Mouse (Mus musculus) right cerebral cortex, adult 2 months (tissue): ENCODE data around the gene Mrps26.
"Not testable (repeated sequence)": the region's sequence is repeated elsewhere in the genome, so short reads cannot be mapped to it uniquely, and the experiment has no call there.

Experiments used
- DNase-seq, 2 experiments: peaks; one replicate each; pipeline ENCODE4 v3.0.0; 2021 to 2022; ENCODE audit warnings: low spot score in 2 of 2

Mrps26 gene

DNA sequence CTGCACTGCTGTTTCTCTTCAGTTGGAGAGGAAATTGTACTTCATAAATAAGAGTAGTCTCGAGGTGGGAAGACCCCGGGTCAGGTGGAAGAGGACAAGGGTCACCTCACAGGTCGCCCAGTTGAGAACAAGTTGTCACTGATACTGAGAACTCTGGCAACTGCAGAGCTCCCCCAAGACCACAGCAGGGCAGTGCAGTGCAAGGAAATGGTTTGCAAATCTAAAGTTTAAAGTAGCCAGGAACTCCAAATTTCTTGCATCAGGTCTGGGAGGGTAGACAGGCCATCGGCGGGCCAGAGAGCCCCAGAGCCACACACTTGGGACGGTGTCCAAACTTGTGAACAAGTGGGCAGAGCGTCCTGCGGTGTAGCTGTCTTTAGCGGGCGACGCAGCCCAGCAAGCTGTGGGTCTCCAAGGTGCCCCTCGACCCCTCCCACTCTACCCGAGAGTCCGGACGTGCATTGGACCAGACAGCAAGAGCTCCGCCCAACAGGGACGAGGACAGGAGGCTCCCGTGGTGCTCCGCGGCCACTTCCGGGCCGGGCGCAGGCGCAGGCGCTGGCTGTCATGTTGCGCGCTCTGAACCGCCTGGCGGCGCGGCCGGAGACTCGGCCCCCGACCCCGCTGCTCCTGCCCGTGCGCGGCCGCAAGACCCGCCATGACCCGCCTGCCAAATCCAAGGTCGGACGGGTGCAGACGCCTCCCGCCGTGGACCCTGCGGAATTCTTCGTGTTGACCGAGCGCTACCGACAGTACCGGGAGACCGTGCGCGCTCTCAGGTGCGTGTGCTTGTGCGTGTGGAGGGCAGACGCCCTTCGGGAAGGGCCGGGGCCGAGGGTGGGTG lies at the start of gene Mrps26:
TSS of gene Mrps26 (plus strand) at position 531 of the 844 bp plus-strand sequence.
- peak; percentile 91 to 93 for DNase-seq

DNA sequence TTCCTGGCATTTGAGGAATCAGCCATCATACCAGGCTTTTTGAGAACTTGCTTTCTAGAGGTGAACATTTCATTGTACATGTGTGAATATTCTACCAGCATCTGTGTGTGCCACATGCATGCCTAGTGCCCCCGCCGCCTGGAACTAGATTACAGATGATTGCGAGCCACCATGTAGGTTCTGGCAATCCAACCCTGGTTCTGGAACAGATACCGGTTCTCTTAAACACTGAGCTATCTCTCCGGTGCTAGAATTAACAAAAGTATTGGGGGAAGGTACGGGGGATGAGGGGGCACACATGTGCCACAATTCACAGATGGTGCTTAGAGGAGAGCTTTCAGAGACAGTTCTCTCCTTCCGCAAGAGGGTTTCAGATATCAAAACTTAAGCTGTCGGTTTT lies 49.6 kb upstream of the Mrps26 start:
- DNase-seq, result no peak

DNA sequence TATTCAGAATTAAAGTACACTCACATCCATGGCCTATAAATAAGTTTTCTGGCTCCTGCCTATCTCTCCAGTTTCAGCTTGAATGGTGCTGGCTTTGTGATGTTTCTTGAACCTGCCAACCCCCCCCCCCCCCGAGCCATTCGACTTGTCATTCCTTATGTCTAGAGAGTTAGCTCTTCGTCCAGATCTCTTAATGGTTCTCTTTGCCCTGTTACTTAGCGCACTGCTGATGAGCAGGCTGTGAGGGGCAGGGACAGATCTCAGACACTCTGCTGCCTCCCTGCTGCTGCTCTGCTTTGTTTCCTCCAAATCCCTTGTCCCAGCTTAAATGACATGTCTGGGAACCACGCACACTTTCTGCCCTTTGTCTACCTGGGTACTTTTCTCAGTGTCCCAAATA lies 47.8 kb upstream of the Mrps26 start:
- DNase-seq, result no peak

DNA sequence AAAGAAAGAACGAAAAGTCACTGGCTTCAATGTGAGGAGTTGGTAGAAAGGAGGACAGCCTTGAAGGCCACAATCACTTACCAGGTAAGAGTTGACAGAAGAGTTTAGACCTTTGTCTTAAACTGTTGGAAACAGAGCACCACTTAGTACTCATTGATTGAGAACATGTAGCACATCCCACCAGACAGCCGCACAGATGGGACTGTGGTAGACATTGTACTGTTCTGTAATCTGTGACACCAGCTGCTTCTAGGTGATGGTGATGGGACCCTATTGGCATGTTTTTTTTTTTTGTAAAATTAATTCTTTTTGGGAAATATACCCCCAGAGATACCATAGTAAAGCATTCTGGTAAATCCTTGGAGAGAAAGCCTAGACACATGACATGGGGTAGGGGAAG lies 41.6 kb upstream of the Mrps26 start:
- DNase-seq, result no peak

DNA sequence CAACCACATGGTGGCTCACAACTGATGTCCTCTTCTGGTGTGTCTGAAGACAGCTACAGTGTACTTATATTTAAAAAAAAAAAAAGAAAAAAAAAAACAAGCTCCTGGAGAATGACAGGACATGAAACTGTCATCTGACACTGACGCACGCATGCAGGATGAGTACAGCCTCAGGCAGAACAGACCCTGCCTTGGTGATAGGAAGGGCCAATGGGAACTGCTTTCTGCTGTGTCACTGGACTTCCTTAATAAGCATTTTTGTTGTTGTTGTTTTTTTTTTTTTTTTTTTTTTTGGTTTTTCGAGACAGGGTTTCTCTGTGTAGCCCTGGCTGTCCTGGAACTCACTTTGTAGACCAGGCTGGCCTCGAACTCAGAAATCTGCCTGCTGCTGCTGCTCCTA lies 38.1 kb upstream of the Mrps26 start:
- not testable (repeated sequence) for DNase-seq

DNA sequence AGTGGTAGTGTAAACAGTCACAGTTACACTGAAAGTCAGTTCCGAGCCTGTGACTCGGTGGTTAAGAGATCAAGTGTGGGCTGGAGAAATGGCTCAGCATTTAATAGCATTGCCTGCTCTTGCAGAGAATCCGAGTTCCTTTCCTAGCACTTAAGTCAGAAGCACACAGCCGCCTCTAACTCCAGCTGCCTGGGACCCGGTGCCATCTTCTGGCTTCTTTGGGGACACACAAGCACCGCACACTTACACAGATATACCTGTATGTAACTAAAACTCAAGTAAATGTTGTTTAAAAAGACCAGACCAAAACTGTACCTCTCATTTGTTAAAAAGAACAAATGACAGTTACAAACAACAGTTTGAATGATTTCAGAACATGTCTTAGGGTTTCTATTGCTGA lies 35.1 kb upstream of the Mrps26 start:
- no peak for DNase-seq

DNA sequence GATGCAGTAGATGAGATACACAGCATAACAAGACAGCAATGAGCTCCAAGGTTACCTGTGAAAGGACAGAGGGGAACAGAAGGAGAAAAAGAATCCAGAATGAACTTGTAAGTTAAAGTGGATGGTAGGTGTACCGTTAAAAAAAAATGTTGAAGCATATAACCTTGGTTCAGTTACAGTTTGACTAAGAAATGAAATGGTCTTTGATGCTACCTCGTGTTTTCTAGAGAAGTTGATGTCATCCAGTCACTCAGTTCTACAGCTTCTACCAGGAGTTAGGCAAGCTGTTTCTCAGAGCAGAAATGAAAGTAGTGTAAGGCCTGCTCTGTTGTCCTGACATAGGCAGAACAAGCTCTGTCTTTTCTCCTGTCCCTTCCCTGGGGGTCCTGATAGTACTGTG lies 34.3 kb upstream of the Mrps26 start:
- no peak for DNase-seq

DNA sequence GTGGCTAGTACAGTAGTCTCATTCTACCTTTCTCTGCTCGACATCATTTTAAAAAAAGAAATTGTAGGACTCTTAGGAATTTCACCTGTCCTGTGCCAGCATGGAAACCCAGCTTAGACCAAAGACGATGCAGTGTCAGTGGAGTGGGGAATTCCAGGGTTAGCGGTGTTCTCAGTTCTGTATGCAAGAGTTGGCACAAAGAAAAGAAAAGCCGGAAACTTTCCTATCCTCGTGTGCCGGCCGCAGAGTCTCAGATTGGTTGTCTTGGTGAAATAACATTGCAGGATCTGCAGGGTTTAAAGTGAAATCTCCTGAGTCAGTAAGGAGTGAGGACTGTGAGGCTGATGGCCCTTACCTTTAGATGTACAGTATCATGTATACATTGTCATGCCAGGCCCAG lies 33.6 kb upstream of the Mrps26 start:
- no peak for DNase-seq

DNA sequence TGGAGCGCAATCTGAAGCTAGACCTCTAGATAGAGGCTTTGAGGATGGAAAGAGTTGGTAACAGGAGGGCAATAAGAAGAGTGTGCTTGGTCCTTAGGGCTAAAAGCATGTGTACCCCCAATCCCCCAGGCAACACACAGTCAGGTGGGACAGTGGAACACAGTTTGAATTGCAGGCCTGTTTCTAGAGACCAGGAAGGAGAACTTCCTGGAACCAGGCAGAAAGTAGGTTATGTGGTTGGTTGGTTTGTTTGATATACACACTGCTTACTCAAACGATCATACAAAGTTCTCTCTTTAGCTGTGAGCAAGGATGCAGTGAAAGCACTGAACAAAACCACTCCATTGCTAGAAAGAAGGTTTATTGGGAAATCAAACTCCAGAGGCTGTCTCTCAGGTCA lies 31.3 kb upstream of the Mrps26 start:
- no peak for DNase-seq

DNA sequence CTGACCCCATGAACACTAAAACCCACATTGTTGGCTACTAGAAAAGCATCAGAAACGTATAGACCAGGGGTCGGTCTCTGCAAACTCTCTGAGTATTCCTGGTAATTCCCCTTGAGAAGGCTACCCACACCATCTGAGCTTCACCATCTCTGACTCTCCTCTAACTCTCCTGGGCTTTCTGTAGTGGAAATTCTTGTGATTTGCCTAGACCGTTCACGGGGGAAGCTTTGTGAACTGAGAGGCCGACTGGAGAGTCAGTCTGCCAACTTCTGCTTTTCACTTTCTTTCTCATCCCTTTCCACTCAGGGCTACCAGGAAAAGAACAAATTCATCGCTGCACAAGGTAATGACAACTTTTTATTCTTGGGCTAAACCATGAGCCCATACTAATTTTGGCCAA lies 28.5 kb upstream of the Mrps26 start:
- DNase-seq, result no peak

DNA sequence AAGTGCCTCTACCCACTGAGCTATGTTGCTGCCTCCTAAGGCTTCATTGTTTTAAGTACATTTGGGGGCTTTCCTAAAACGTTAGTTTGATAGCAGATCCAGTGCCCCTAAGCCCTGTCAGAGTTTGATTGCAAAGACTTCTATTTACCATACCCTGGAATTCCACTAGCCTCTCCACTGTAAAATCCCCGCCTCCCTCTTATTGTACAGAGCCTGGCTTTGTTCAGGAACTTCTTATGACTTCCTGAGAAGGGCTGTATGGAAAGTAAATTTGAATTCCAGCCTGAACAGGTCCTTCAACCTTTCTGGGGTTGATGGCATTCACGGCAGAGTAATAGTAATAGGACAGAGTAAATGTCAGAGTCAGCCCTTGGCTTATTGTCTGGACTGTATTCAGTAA lies 26.7 kb upstream of the Mrps26 start:
- no peak for DNase-seq

DNA sequence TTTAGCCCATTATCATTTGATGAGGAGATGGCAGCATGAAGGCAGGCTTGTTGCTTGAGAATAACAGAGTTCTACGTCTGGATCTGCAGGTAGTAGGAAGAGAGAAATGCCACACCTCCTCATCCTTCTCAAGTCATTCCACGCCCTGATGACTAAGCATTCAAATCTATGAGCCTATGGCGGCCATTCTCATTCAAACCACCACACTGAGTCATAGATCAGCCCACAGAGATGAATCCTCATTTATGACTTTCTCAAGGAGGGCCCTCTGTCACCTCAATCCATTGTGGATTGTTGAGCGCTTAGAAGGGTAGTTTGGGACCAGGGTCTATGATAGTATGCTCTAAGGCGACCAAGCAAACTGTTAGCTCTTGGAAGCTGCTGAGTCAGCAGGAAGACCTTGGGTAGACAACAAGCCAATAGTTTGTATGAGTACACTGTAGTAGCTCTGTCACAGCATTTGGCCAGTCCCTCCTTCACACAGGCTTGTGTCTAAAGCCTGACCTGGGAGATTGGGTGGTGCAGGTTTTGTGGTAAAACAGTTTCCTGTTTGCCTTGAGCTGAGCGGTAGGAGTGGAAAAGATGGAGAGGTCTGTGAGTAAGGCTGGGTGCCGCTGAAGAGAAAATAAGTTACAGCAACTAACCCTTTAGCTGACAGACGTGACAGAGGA lies 24.5 kb upstream of the Mrps26 start:
- no peak for DNase-seq

DNA sequence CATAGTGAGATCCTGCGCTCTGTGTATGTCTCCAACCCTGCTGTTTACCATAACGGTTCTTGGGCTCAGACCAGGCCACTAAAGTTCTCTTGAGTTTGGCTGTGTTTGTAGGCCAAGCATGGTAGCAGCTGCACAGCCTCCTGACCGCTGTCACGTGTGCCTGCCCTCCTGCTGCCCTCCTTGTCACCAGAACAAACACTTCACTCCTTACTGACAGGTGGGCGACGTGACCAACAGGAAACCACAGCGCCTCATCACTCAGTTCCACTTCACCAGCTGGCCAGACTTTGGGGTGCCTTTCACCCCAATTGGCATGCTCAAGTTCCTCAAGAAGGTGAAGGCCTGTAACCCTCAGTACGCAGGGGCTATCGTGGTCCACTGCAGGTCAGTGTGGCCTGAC lies 23.3 kb upstream of the Mrps26 start:
- no peak for DNase-seq

DNA sequence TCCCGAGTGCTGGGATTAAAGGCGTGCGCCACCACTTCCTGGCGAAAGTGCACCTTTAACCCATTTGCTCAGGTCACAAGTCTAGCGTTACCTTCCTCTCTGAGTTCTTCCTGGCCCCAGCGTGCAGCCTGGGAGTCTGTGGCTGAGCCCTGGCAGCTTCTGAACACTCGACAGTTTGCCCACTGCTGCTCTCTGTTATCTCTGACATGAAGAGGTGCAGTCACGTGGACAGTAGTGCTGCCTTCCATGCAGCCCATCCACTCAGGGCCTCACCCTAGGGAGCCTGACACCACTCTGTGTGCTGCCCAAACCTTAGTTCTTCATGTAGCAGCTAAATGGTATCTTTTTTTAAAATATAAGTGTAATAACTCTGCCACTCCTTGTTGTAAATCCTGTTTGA lies 16.6 kb upstream of the Mrps26 start:
- DNase-seq, result no peak

DNA sequence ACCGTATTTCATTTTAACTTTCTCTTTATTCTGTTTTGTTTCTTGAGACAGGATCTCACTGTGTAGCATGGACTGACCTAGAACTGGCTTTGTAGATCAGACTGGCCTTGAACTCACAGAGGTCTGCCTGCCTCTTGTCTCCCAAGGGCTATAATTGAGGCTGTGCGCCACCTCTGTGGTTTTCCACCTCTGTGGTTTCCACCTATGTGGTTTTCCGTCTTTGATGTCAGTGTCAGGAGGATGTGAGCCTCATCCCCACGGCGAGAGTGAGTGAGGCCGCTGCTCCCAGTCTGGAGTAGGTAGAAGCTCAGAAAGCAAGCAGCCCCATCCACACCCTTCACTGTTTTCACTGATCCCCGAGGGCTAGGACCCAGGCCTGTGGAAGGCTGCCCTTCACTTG lies 8.7 kb upstream of the Mrps26 start:
- DNase-seq, result no peak

DNA sequence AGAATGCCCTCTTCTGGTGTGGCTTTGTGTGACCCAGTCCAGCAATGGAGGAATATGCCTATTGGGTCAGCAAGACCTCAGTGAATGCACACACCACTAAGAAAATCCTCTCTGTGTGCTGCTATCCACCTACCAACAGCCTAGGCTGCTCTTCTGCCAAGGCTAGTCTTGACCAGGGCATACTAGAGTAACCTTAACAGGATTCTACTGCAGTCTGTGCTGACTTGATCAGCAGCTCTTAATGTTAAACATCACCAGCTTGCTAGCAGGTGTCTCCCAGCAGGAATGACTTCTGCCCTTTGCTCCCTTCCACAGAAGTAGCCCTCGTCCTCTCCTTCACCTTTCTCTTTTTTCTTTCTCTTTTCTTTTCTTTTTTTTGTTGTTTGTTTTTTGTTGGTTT lies 7.2 kb upstream of the Mrps26 start:
- no peak for DNase-seq

DNA sequence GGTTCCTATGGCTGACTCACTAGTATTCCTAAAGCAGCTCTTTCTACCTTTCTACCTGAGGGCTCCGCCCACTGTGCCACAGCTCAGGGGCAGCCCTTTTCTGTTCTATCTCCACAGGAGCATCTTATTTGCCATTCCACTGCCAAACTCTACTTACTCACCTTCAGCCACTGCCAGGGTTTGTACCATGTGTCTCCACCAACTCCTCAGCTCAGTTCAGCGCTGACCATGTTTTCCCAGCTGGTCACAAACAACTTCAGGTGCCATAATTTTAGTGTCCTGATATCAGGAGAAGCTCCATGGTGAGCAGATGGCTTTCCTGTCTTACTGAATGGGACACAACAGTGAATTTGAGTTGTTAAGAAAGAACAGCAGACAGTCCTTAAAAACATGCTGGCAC lies 6.1 kb upstream of the Mrps26 start:
- no peak for DNase-seq

DNA sequence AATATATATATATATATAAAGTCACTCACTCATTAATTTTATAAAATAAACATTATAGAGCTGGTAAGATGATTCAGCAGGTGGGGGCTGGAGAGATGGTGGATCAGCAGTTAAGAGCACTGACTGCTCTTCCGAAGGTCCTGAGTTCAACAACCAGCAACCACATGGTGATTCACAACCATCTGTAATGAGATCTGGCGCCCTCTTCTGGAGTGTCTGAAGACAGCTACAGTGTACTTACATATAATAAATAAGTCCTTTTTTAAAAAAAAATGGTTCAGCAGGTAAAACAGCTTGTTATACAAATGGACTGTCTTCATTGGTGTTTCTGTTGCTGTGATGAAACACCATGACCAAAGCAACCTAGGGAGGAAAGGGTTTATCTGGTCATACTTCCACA lies 5.5 kb upstream of the Mrps26 start:
- DNase-seq, result no peak

DNA sequence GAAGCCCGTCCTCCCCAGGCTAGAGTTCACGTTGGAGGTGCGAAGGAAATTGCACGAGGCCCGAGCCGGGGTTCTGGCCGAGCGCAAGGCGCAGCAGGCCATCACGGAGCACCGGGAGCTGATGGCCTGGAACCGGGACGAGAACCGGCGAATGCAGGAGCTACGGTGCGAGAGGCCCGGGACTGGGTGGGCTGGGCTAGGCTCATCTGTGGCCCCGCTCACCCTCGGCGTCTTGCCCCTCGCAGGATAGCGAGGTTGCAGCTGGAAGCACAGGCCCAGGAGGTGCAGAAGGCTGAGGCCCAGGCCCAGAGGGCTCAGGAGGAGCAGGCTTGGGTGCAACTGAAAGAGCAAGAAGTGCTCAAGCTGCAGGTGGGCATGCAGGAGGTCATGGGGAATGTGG lies 521 bp downstream of the Mrps26 start:
- DNase-seq, result peak in 1 of 2 experiments; percentile 37

DNA sequence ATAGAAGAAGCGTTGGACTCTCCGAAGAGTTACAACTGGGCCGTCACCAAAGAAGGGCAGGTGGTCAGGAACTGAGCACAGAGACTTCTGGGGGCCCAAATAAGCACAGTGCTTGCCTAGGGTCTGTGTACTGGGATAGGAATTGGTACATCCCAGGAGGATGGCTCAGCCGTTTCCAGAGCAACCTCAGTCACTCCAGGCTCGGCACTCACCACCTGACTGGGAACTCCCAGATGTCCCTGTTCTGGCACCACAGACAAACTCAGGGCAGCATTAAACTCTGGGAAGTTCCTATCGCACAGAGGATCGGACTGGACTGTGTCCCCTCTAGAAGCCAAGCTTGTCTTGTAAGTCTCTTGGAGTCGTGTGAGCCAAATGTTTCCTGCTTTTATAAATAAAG lies 1.4 kb downstream of the Mrps26 start:
- DNase-seq, result no peak

DNA sequence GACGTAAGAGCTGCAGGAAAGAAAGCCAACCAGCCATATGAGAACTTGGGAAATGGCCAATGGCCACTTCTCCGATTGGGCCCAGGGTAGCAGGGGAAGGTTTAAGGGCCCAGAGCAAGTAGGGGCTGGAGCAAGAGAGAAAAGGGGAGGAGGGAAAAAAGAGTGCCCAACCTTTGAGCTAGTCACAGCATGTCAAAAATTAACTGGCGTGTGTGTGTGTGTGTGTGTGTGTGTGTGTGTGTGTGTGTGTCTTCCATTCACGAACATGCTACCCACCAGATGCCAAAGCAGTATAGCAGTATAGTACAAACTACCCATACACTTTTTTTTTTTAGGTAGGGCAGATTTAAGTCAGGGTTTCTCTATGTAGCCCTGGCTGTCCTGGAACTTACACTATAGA lies 5.4 kb downstream of the Mrps26 start:
- no peak for DNase-seq

DNA sequence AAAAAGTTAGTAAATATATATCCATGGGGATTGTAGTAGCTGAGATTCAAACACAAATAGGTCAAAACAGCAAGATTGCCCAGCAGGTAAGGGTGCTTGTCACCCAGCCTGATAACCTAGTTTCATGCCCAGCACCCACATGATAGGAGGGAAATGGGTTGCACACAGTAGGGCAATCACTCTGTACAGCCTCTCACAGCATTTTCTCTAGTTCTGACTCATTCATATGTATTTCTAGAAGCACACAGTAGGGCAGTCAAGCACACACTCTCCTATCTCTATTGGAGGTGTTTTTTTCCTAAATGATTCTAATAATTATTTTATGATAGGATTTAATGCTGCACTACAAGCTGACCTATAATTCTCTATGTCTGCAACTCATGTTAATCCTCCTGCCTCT lies 6.4 kb downstream of the Mrps26 start:
- no peak for DNase-seq

DNA sequence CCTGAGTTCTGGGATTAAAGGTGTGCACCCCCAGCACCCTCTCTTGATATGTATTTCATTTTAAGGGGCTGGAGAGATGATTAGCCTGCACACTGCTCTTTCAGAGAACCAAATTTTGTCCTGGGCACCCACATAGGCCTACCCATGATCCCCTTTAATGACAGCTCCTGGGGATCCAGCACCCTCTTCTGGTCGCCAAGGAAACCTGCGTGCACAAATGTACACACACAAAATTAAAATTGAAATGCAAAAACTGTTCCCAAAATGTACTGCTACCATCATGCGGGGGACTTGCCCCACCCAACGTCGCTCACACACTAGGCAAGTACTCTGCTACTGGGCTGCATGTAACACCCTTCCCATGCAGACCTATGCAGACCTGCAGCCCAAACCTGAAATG lies 11.4 kb downstream of the Mrps26 start:
- no peak for DNase-seq

DNA sequence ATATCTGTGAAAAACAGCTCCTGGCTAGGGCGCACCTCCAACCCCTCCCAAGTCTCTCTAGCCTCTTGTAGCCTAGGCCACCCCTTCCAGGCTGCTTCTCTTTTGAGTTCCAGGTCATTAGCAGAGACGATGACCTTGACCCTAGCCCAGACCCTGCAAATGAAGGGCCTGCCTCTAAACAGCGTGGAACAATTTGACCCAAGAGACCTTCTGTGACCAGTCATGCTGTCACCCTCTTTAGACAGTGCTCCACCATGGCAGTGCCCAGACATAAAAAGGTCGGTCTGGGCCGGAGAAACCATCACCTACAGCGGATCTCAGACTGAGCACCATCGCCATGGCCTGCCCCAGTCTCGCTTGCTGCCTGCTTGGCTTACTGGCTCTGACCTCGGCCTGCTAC lies 12.3 kb downstream of the Mrps26 start, which contains the start of gene Oxt:
TSS of gene Oxt (plus strand) at position 301 of the 400 bp plus-strand sequence.
- no peak for DNase-seq
